Mouse (Mus musculus) testis, adult 2 months (tissue): ENCODE measurements around the gene Arhgef40. TPM values are rescaled to one million over a fixed set of nuclear protein-coding genes. Genes with fewer than 3 reads are reported as not detected.

Experiments used
- H3K27ac ChIP-seq: fragments of 200-500 bp; 2 replicates; pipeline ENCODE4 v1.5.1; 2012; ENCODE audit warnings: low read depth, low read length; ENCODE audit not compliant: control insufficient read depth, insufficient read depth
- H3K27me3 ChIP-seq: fragments of 200-500 bp; 2 replicates; pipeline ENCODE4 v1.6.1; 2012; ENCODE audit warnings: mild to moderate bottlenecking, low read length, moderate library complexity; ENCODE audit not compliant: control insufficient read depth, insufficient read depth
- H3K36me3 ChIP-seq: fragments of 200-500 bp; 2 replicates; pipeline ENCODE4 v1.6.1; 2012; ENCODE audit warnings: mild to moderate bottlenecking, low read length; ENCODE audit not compliant: control insufficient read depth, insufficient read depth
- H3K4me1 ChIP-seq: fragments of 200-500 bp; 2 replicates; pipeline ENCODE4 v1.6.1; 2012; ENCODE audit warnings: low read length; ENCODE audit not compliant: control insufficient read depth, insufficient read depth
- H3K4me3 ChIP-seq: fragments of 200-500 bp; 2 replicates; pipeline ENCODE4 v1.5.1; 2012; ENCODE audit warnings: low read depth, mild to moderate bottlenecking, low read length, moderate library complexity, mixed read lengths; ENCODE audit not compliant: control insufficient read depth
- CTCF ChIP-seq: fragments of 200-500 bp; IDR thresholded peaks from 2 replicates; pipeline ENCODE4 v1.5.1; 2012; ENCODE audit warnings: low read depth, mild to moderate bottlenecking, inconsistent platforms, low read length, moderate library complexity; ENCODE audit not compliant: control insufficient read depth, insufficient read depth, insufficient replicate concordance
- POLR2A ChIP-seq: fragments of 200-500 bp; IDR thresholded peaks from 2 replicates; pipeline ENCODE4 v1.6.1; 2012; ENCODE audit warnings: low read depth, mild to moderate bottlenecking, inconsistent platforms, low read length, moderate library complexity; ENCODE audit not compliant: control insufficient read depth
- polyA plus RNA-seq: library from polyadenylated mRNA; depleted of rRNA; stranded (reverse); fragments of >200 nt; gene quantifications from 2 replicates; pipeline ENCODE4 v1.2.3, GENCODE M21; 2012

The Arhgef40 gene
- polyA plus RNA-seq, 1 experiment, result 6.6 TPM

DNA sequence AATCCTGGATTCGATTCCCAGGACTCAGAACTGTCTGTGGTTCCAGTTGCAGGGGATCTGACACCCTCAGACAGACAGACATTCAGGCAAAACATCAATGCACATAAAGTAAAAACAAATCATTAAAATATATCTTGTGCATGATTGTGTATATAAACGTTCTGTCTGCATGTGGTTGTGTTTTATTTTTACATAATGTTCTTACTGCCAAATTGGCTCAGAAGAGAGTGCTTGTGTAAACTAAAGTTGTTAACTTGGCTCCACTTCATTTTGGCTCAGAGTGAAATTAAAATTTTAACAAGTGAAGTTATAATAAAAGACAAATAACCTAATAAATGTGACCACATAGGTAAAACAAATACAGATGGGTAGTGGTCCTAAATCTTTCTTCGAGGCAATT is 17.1 kb upstream of the Arhgef40 start:
- no peak for TF ChIP-seq POLR2A
- no peak for TF ChIP-seq CTCF
- Histone ChIP-seq H3K36me3 (no peaks in the 10 kb centered on the region), H3K27ac (no peak overlapping the region), H3K27me3 (no peaks in the 10 kb centered on the region), H3K4me3 (no peak overlapping the region), H3K4me1 (no peaks in the 10 kb centered on the region)

DNA sequence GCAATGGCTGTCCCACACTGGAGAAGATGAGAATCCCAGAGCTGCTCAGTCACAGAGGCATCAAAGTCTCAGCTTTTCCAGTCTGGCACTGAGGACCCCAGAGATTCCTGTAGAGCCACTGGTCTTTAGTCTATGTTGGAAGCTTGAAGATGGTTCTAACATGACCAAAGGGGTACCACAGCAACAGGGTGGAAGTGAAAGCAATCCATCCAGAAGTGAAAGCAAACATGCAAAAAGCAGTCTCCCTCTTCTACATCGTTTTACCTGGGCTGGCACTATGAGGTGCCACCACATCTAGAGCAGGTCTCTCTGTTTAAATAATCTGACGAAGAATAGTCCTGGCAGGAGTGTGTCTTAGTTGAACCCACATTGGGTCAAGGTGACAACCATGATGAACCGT is 5.3 kb upstream of the Arhgef40 start:
- Histone ChIP-seq H3K27me3 (no peaks in the 10 kb centered on the region), H3K4me1 (peaks cover 3% of the 10 kb centered on the region), H3K27ac (no peak overlapping the region), H3K36me3 (no peaks in the 10 kb centered on the region), H3K4me3 (no peak overlapping the region)
- TF ChIP-seq POLR2A (no peak), CTCF (no peak)

DNA sequence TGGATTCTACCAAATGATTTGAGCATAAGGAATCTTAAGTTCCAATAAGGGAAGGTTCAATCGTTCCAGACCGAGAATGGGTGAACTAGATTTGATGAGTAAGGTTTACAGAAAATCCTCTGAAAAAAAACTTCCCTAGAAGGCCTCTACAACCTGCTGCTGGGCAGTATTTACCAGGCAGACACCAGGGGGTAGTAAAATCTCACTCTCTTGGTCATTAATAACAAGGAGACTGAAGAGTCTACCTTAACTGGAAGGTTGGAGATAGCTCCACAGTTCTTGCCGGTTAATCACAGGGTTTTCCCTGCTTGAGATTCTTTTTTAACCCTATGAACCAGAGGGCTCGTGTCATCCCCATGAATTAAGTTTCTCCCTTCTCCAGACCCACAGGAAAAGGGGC is 1.3 kb upstream of the Arhgef40 start:
- Histone ChIP-seq H3K27me3 (no peaks in the 10 kb centered on the region; the same call in 1 of the 2 replicates), H3K4me1 (peaks cover 19% of the 10 kb centered on the region), H3K36me3 (no peaks in the 10 kb centered on the region), H3K27ac (no peak overlapping the region), H3K4me3 (no peak overlapping the region)
- TF ChIP-seq CTCF (no peak), POLR2A (no peak)

DNA sequence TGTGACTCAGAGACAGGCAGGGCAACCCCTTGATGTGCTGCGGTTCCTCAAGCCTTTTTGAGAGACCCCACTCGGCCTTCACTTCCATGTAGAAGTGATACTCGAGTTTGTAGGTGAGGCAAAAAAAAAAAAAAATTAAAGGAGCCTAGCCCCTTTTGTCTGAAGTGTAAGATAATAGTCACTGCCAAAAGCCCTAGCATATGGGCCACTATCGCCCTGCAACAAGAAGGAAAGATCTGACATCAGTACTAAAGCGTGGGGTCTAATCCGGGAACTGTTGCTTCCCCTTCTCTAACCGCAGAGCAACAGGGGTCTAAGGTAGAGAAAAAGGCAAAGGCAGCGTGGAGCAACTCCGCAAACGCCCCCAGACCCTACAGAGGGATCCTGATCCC is 668 bp upstream of the Arhgef40 start:
- no peaks in the 10 kb centered on the region for H3K36me3 ChIP-seq
- TF ChIP-seq CTCF (no peak), POLR2A (no peak)
- no peak overlapping the region for H3K4me3 ChIP-seq
- no peaks in the 10 kb centered on the region; the same call in 1 of the 2 replicates for H3K27me3 ChIP-seq
- H3K27ac ChIP-seq, result no peak overlapping the region
- H3K4me1 ChIP-seq, result peaks cover 19% of the 10 kb centered on the region

DNA sequence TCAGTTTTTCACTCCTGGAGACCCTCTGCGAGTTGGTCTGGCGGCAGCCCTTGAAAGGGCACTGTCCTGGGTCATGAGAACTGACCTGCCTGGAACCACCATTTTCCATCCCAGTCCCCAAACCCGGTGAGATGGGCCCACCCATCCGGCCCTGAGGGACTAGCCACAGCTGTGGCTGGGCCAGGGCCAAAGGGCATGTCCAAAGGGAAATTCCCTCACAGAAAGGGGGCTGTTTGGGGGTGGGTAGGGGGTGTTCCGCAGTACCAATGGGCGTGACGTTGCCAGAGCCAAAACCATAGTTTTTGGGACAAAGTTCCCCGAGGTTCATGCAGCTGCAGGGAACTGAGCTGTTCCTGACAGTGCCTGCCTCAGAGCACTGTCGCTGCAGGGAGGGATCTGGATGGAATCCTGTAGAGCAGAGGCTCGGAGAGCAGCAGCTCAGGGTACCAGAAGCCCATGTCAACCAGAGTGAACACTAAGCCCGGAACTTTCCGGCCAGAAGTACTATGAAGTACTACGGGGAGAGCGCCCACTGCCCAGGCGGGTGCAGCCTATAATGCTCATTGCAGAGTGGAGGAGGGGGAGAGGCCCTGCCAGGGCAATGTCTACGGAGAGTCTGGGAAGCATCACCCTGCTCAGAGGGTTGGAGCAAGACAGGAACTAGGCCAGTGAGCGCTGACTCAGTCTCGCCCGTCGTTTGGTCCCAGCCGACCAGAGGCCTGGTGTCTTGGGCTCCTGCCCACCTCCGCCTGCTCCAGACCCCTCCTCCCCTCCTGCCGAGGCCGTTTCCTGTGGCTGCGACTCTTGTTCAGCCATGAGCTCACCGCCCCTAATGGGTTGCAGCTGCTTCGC is 1.0 kb downstream of the Arhgef40 start:
- Histone ChIP-seq H3K27ac (no peak overlapping the region), H3K4me1 (peaks cover 24% of the 10 kb centered on the region), H3K36me3 (no peaks in the 10 kb centered on the region), H3K4me3 (peak overlapping the region; percentile 82), H3K27me3 (no peaks in the 10 kb centered on the region; the same call in 1 of the 2 replicates)
- TF ChIP-seq POLR2A (no peak), CTCF (no peak)

DNA sequence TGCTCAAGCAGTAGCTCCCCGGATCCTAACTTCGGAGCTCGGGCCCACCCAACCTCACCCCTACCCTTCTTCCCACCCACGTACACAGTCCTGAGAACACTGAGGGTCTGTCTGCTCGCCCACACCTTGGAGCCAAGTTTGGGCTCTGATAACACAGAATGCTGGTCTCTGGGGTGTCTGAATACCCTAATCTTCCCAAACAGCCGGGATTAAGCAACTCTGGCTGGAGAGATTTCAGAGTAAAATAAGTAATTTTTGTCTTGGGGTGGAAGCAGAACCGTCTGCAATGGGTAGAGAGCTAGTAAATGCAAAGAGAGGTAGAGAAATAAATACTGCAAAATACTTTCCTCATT is 1.6 kb downstream of the Arhgef40 start:
- Histone ChIP-seq H3K36me3 (no peaks in the 10 kb centered on the region), H3K4me3 (no peak overlapping the region; the same call in 1 of the 2 replicates), H3K27me3 (no peaks in the 10 kb centered on the region; the same call in 1 of the 2 replicates), H3K27ac (no peak overlapping the region), H3K4me1 (peaks cover 24% of the 10 kb centered on the region)
- no peak for TF ChIP-seq CTCF
- no peak for TF ChIP-seq POLR2A

DNA sequence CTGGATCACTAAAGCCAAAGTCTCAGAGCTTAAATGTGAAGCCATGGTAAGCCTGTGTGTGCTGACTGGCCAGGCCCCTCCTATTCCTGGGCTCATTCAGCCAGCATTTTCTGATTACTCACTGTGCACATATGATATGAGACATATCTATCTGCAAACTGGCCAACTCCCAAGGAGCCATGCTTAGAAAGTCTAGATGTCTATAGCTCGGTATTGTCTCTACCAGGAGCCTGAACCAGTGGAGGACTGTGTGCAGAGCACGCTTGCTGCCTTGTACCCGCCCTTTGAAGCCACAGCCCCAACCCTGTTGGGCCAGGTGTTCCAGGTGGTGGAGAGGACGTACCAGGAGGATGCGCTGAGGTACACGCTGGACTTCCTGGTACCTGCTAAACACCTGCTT is 2.7 kb downstream of the Arhgef40 start:
- Histone ChIP-seq H3K36me3 (no peaks in the 10 kb centered on the region), H3K27ac (no peak overlapping the region), H3K27me3 (no peaks in the 10 kb centered on the region; the same call in 1 of the 2 replicates), H3K4me1 (peaks cover 24% of the 10 kb centered on the region), H3K4me3 (no peak overlapping the region)
- TF ChIP-seq POLR2A (no peak), CTCF (no peak)
